Mouse (Mus musculus) stomach, embryonic 14.5 days (tissue): ENCODE measurements around the gene Ankle2. TPM values are rescaled to one million over a fixed set of nuclear protein-coding genes. Genes with fewer than 3 reads are reported as not detected.

Experiments used
- ATAC-seq: fragments of 200-750 bp; cut with Nextera tagmentation; 2 replicates; pipeline ENCODE4 v1.8.0; 2017; ENCODE audit warnings: low read depth, moderate TSS enrichment; ENCODE audit not compliant: insufficient number of reproducible peaks, insufficient read depth, low FRiP score
- H3K27ac ChIP-seq: fragments of 300-500 bp; sonication (generic); 2 replicates; pipeline ENCODE4 v1.5.1; 2014; ENCODE audit warnings: mild to moderate bottlenecking, low read length, moderate library complexity, mixed read lengths
- H3K27me3 ChIP-seq: fragments of 300-500 bp; sonication (generic); 2 replicates; pipeline ENCODE4 v1.6.1; 2014; ENCODE audit warnings: low read length, control low read depth, mixed read lengths; ENCODE audit not compliant: control insufficient read depth, insufficient read depth
- H3K36me3 ChIP-seq: fragments of 300-500 bp; sonication (generic); 2 replicates; pipeline ENCODE4 v1.6.1; 2014; ENCODE audit warnings: mild to moderate bottlenecking, control low read depth, low read length, moderate library complexity, mixed read lengths; ENCODE audit not compliant: control insufficient read depth, insufficient read depth
- H3K4me1 ChIP-seq: fragments of 300-500 bp; sonication (generic); 2 replicates; pipeline ENCODE4 v1.6.1; 2014; ENCODE audit warnings: low read length, control low read depth, mixed read lengths; ENCODE audit not compliant: control insufficient read depth, insufficient read depth
- H3K4me2 ChIP-seq: fragments of 300-500 bp; sonication (generic); replicated peaks from 2 replicates; pipeline ENCODE4 v1.6.1; 2014; ENCODE audit warnings: low read depth, low read length, control low read depth
- H3K4me3 ChIP-seq: fragments of 300-500 bp; sonication (generic); 2 replicates; pipeline ENCODE4 v1.5.1; 2014; ENCODE audit warnings: low read depth, low read length, control low read depth
- H3K9ac ChIP-seq: fragments of 300-500 bp; sonication (generic); replicated peaks from 2 replicates; pipeline ENCODE4 v1.6.1; 2014; ENCODE audit warnings: low read depth, mild to moderate bottlenecking, control low read depth, low read length, moderate library complexity, mixed read lengths
- H3K9me3 ChIP-seq: fragments of 300-500 bp; sonication (generic); 2 replicates; pipeline ENCODE4 v1.6.1; 2016; ENCODE audit warnings: low read depth, low read length, control low read depth; ENCODE audit not compliant: control insufficient read depth
- WGBS: fragments of 180-500 bp; shearing (Covaris S2); extraction: QIAGEN DNeasy Blood & Tissue Kit; methylation state at CpG from one replicate; pipeline ENCODE4 v1.1.7; 2014; 5-methylcytosine and 5-hydroxymethylcytosine counted together
- polyA plus RNA-seq: library from polyadenylated mRNA; unstranded; fragments of >200 nt; fragmentation: Nextera tagmentation; extraction: Ambion mirVana; gene quantifications from 2 replicates; pipeline ENCODE4 v1.2.1, GENCODE M21; 2014

The Ankle2 gene
- polyA plus RNA-seq, 1 experiment from 2014 or later = 35.3 TPM

GRCm38 (mm10) chr5:110286446-110287083 is 55.8 kb downstream of the Ankle2 start:
- Histone ChIP-seq H3K36me3 (peaks cover 17% of the 10 kb centered on the region), H3K27me3 (no peaks in the 10 kb centered on the region), H3K4me2 (peak overlapping the region; percentile 91), H3K4me3 (peak overlapping the region; percentile 47), H3K4me1 (peaks cover 7% of the 10 kb centered on the region; the same call in 1 of the 2 replicates), H3K27ac (0 out of 2 replicates have a peak overlapping the region, but pooled peaks have one; percentile 34), H3K9ac (peak overlapping the region; percentile 49), H3K9me3 (no peaks in the 10 kb centered on the region)
- ATAC-seq = peak; percentile 68; the same call in 1 of the 2 replicates
- WGBS = 2% methylated on average over 31 of the region's 31 CpGs

DNA sequence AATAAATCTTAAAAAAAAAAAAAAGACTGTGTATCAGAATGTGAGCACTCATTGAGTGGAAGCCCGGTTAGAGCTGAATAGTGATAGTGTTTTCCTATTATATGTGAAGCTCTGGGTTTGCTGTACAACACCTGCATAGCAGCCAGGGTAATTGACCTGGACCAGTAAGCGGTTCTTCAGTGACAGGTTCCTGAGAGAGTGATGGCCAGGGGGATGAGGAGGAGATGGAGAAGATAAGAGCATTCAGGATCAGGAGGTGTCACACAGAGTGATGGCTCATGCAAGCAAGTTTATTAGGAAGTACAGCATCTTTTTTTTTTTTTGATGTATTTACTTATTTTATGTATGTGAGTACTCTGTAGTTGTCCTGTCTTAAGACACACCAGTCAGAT is 56.3 kb downstream of the Ankle2 start:
- H3K4me2 ChIP-seq = peak overlapping the region; percentile 91
- 50% methylated on average over 2 of the region's 2 CpGs for WGBS
- H3K4me3 ChIP-seq = peak overlapping the region; percentile 47
- no peak overlapping the region; the same call in 1 of the 2 replicates for H3K9ac ChIP-seq
- H3K9me3 ChIP-seq = no peaks in the 10 kb centered on the region
- no peak for ATAC-seq
- peaks cover 18% of the 10 kb centered on the region for H3K36me3 ChIP-seq
- H3K4me1 ChIP-seq = peaks cover 7% of the 10 kb centered on the region; the same call in 1 of the 2 replicates
- no peaks in the 10 kb centered on the region for H3K27me3 ChIP-seq
- H3K27ac ChIP-seq = no peak overlapping the region

DNA sequence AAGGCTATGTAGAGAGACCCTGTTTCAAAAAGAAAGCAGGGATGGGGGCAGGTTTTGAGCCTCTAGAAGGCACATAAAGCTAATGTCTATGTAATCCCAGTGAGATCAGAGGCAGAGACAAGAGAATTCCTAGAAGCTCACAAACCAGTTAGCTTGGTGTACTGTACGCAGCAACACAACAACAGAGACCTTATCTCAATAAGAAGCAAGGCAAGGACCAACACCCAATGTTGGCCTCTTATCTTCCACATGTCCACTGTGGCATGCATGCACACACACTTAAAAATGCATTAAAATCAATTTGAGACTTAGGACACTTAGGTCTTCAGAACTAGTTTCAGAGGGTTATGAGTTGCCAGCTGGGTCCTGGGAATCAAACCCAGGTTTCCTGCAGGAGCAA is 60.8 kb downstream of the Ankle2 start:
- H3K9ac ChIP-seq = no peak overlapping the region
- no peak for ATAC-seq
- no peaks in the 10 kb centered on the region for H3K27me3 ChIP-seq
- no peak overlapping the region for H3K4me3 ChIP-seq
- no peak overlapping the region for H3K4me2 ChIP-seq
- H3K4me1 ChIP-seq = no peaks in the 10 kb centered on the region
- WGBS = 92% methylated on average over 1 of the region's 1 CpGs
- H3K9me3 ChIP-seq = no peaks in the 10 kb centered on the region
- peaks cover 45% of the 10 kb centered on the region for H3K36me3 ChIP-seq
- no peak overlapping the region for H3K27ac ChIP-seq

DNA sequence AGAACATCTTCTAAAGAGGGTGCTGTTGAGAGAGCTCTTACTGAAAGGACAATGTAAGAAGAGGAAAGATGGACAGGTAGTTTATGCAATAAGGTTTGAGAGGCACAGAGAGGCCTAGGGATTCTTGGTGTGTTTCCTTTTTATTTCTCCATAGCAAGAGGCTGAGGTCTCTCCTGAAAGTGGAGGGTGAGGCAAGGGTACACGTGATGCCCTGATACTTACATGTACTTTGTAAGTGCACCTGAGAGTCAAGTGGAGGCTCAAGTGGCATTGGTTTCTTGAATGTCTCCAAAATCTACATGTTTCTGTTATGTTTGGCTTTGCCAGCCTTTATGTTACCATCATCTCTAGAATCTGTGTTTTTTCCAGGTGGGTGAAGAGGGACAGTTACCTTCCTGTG is 65.8 kb downstream of the Ankle2 start:
- Histone ChIP-seq H3K4me1 (no peaks in the 10 kb centered on the region), H3K9me3 (no peaks in the 10 kb centered on the region), H3K27ac (no peak overlapping the region), H3K27me3 (no peaks in the 10 kb centered on the region), H3K36me3 (peaks cover 53% of the 10 kb centered on the region), H3K9ac (no peak overlapping the region), H3K4me2 (no peak overlapping the region), H3K4me3 (no peak overlapping the region)
- ATAC-seq = no peak
- 92% methylated on average over 1 of the region's 1 CpGs for WGBS

GRCm38 (mm10) chr5:110300591-110300990 is 69.8 kb downstream of the Ankle2 start:
- H3K4me2 ChIP-seq = no peak overlapping the region
- no peak overlapping the region for H3K9ac ChIP-seq
- no peaks in the 10 kb centered on the region for H3K27me3 ChIP-seq
- no peaks in the 10 kb centered on the region for H3K9me3 ChIP-seq
- H3K4me3 ChIP-seq = no peak overlapping the region
- ATAC-seq = no peak
- 85% methylated on average over 2 of the region's 2 CpGs for WGBS
- no peaks in the 10 kb centered on the region for H3K4me1 ChIP-seq
- H3K36me3 ChIP-seq = peaks cover 57% of the 10 kb centered on the region
- no peak overlapping the region for H3K27ac ChIP-seq

Other genes with a start within 250 kb of the Ankle2 start
- 25.8 and 26.4 TPM in 2 replicates for gene Zfp932, start 234.5 kb upstream of the Ankle2 start, polyA plus RNA-seq
- gene Gm17655, start 158.5 kb upstream of the Ankle2 start, polyA plus RNA-seq = 4.9 and 5.0 TPM in 2 replicates
- 0.69 and 1.5 TPM in 2 replicates for gene Gm35315, start 136.6 kb upstream of the Ankle2 start, polyA plus RNA-seq
- gene Plcxd1, start 131.0 kb upstream of the Ankle2 start, polyA plus RNA-seq = 0.69 and 0.97 TPM in 2 replicates
- gene Gtpbp6, start 122.8 kb upstream of the Ankle2 start, polyA plus RNA-seq = 27.1 and 30.8 TPM in 2 replicates
- 4.0 and 5.8 TPM in 2 replicates for gene Zfp605, start 120.9 kb upstream of the Ankle2 start, polyA plus RNA-seq
- 42.0 and 42.2 TPM in 2 replicates for gene Chfr, start 95.2 kb upstream of the Ankle2 start, polyA plus RNA-seq
- 25.8 and 27.1 TPM in 2 replicates for gene Golga3, start 54.3 kb upstream of the Ankle2 start, polyA plus RNA-seq
- gene Pgam5, start 38.9 kb downstream of the Ankle2 start, polyA plus RNA-seq = 58.4 and 70.8 TPM in 2 replicates
- gene Pxmp2, start 55.2 kb downstream of the Ankle2 start, polyA plus RNA-seq = 5.3 and 5.5 TPM in 2 replicates
- gene Pole, start 55.3 kb downstream of the Ankle2 start, polyA plus RNA-seq = 29.5 and 30.7 TPM in 2 replicates
- gene P2rx2, start 112.2 kb downstream of the Ankle2 start, polyA plus RNA-seq = 0.94 and 1.8 TPM in 2 replicates
- not detected in 2 replicates for gene Lrcol1, start 113.7 kb downstream of the Ankle2 start, polyA plus RNA-seq
- gene Fbrsl1, start 217.5 kb downstream of the Ankle2 start, polyA plus RNA-seq = 8.6 and 9.8 TPM in 2 replicates